Mouse (Mus musculus): ENCODE measurements around the gene Soat2. TPM values are rescaled to one million over a fixed set of nuclear protein-coding genes. Genes with fewer than 3 reads are reported as not detected.
"Not testable (repeated sequence)": the region's sequence is repeated elsewhere in the genome, so short reads cannot be mapped to it uniquely, and the experiment has no call there.

Gene Soat2
- total RNA-seq, 2 experiments from 2014 or later, result 0.23 TPM; not detected in 1

- DNase-seq (ENCODE audit: low spot score in 2 of 2), result peak; percentile 19 to 60
- intact Hi-C loops (cut with DNase I), result no loop called here
Measured at GRCm38 (mm10) chr15:102144274-102144711, 6.0 kb upstream of the Soat2 start, which contains the start of gene Igfbp6. Gene Igfbp6, plus strand, starts transcription at chr15:102144362.

- DNase-seq (ENCODE audit: low spot score in 2 of 2), result no peak
- intact Hi-C loops (cut with DNase I), result no loop called here
Measured at GRCm38 (mm10) chr15:102144726-102145125, 5.6 kb upstream of the Soat2 start.

- intact Hi-C loops (cut with DNase I), result no loop called here
- peak; percentile 55 to 68 for DNase-seq (ENCODE audit: low spot score in 2 of 2)
Measured at GRCm38 (mm10) chr15:102145330-102145729, 5.0 kb upstream of the Soat2 start.

- DNase-seq (ENCODE audit: low spot score in 2 of 2), result no peak
- intact Hi-C loops (cut with DNase I), result loop anchor here (2.0 kb wide), 1 partner anchor 29 kb away; no protein-coding TSS in a partner anchor
Measured at GRCm38 (mm10) chr15:102146089-102146488, 4.2 kb upstream of the Soat2 start.

- intact Hi-C loops (cut with DNase I), result loop anchor here (2.0 kb wide), 1 partner anchor 30 kb away; no protein-coding TSS in a partner anchor
- peak; percentile 27 to 38 for DNase-seq (ENCODE audit: low spot score in 2 of 2)
Measured at GRCm38 (mm10) chr15:102146882-102147281, 3.4 kb upstream of the Soat2 start.

- no peak for DNase-seq (ENCODE audit: low spot score in 2 of 2)
- intact Hi-C loops (cut with DNase I), result loop anchor here (2.0 kb wide), 1 partner anchor 31 kb away; no protein-coding TSS in a partner anchor
Measured at GRCm38 (mm10) chr15:102147674-102148402, 2.5 kb upstream of the Soat2 start.

GRCm38 (mm10) chr15:102149561-102149960 is 765 bp upstream of the Soat2 start:
- intact Hi-C loops (cut with DNase I), result no loop called here
- DNase-seq (ENCODE audit: low spot score in 2 of 2), result no peak

GRCm38 (mm10) chr15:102152646-102153045 is 2.3 kb downstream of the Soat2 start:
- intact Hi-C loops (cut with DNase I), result no loop called here
- no peak for DNase-seq (ENCODE audit: low spot score in 2 of 2)

- intact Hi-C loops (cut with DNase I), result not testable (repeated sequence)
Measured at GRCm38 (mm10) chr15:102155006-102155405, 4.7 kb downstream of the Soat2 start.

GRCm38 (mm10) chr15:102156836-102157235 is 6.5 kb downstream of the Soat2 start:
- intact Hi-C loops (cut with DNase I), result no loop called here
- no peak for DNase-seq (ENCODE audit: low spot score in 2 of 2)

More at GRCm38 (mm10) chr15:102155006-102155405, 4.7 kb downstream of the Soat2 start:
- DNase-seq (ENCODE audit: low spot score in 2 of 2), result not testable (repeated sequence)

- DNase-seq (ENCODE audit: low spot score in 2 of 2), result no peak
- intact Hi-C loops (cut with DNase I), result no loop called here
Measured at GRCm38 (mm10) chr15:102160415-102161060, 10.2 kb downstream of the Soat2 start.

GRCm38 (mm10) chr15:102163900-102164693 is 13.8 kb downstream of the Soat2 start:
- no peak for DNase-seq (ENCODE audit: low spot score in 2 of 2)
- intact Hi-C loops (cut with DNase I), result no loop called here

GRCm38 (mm10) chr15:102165468-102166100 is 15.3 kb downstream of the Soat2 start:
- intact Hi-C loops (cut with DNase I), result no loop called here
- DNase-seq (ENCODE audit: low spot score in 2 of 2), result no peak

- no peak for DNase-seq (ENCODE audit: low spot score in 2 of 2)
- intact Hi-C loops (cut with DNase I), result no loop called here
Measured at GRCm38 (mm10) chr15:102167620-102168021, 17.3 kb downstream of the Soat2 start.

- intact Hi-C loops (cut with DNase I), result no loop called here
- no peak for DNase-seq (ENCODE audit: low spot score in 2 of 2)
Measured at GRCm38 (mm10) chr15:102169064-102169463, 18.7 kb downstream of the Soat2 start.

- intact Hi-C loops (cut with DNase I), result no loop called here
Measured at GRCm38 (mm10) chr15:102173581-102173980, 23.3 kb downstream of the Soat2 start.

GRCm38 (mm10) chr15:102175736-102176319 is 25.5 kb downstream of the Soat2 start:
- intact Hi-C loops (cut with DNase I), result no loop called here
- no peak for DNase-seq (ENCODE audit: low spot score in 2 of 2)

More at GRCm38 (mm10) chr15:102173581-102173980, 23.3 kb downstream of the Soat2 start:
- DNase-seq (ENCODE audit: low spot score in 2 of 2), result no peak

- intact Hi-C loops (cut with DNase I), result no loop called here
- no peak for DNase-seq (ENCODE audit: low spot score in 2 of 2)
Measured at GRCm38 (mm10) chr15:102176571-102177316, 26.4 kb downstream of the Soat2 start.

Data from left cerebral cortex, postnatal 36 days (tissue).